Mouse (Mus musculus) cortical plate, adult 2 months (tissue): ENCODE data around the gene Irf2. TPM values are rescaled to one million over a fixed set of nuclear protein-coding genes. Genes with fewer than 3 reads are reported as not detected.

ENCODE experiments used
- H3K27ac ChIP-seq: fragments of 200-500 bp; 2 replicates; pipeline ENCODE4 v1.5.1; 2012; ENCODE audit warnings: low read length, control low read depth, inconsistent platforms; ENCODE audit not compliant: insufficient read depth
- H3K4me1 ChIP-seq: fragments of 200-500 bp; 2 replicates; pipeline ENCODE4 v1.6.1; 2011; ENCODE audit warnings: low read length; ENCODE audit not compliant: control insufficient read depth, insufficient read depth
- H3K4me3 ChIP-seq: fragments of 200-500 bp; 2 replicates; pipeline ENCODE4 v1.5.1; 2011; ENCODE audit warnings: mild to moderate bottlenecking, low read length, control low read depth; ENCODE audit not compliant: insufficient read depth
- CTCF ChIP-seq: fragments of 200-500 bp; IDR thresholded peaks from 2 replicates; pipeline ENCODE4 v1.5.1; 2011; ENCODE audit warnings: mild to moderate bottlenecking, control low read depth, low read length; ENCODE audit not compliant: insufficient read depth; ENCODE audit errors: extremely low read depth
- POLR2A ChIP-seq: fragments of 200-500 bp; IDR thresholded peaks from 2 replicates; pipeline ENCODE4 v1.6.1; 2011; ENCODE audit warnings: mild to moderate bottlenecking, low read length, control low read depth; ENCODE audit not compliant: insufficient read depth; ENCODE audit errors: extremely low read depth
- polyA plus RNA-seq: library from polyadenylated mRNA; depleted of rRNA; stranded (reverse); fragments of >200 nt; gene quantifications from 2 replicates; pipeline ENCODE4 v1.2.3, GENCODE M21; 2012

Gene Irf2
- polyA plus RNA-seq, 1 experiment, result 27.1 TPM

DNA sequence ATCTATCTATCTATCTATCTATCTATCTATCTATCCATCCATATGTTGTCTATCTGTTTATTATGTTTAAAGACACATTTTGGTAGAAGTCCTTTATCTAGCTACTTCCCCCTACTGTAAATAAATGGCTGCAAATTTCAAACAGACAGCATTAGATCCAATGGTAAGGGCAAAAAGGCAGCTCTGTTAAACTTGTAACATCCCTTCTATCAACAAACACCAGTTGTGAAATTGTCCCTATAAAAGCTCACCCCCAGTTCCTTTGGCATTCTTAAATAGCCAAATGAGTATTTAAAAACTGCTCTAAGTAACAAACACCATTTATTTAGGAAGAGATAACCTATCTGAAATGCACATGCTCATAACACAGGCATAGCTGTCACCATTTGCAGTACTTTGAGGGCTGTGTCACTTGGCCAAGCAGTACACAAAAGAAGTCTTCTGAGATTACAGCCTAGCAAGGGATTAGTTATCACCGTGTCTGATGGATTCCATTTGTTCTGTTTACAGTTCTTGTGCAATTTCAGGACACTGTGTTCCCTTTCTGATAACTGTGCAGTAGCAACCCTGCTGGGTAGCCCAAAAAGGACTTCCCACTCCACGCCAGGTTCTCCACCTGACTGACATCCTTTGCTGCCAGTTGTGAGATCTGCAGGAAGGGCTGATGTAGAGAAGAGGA is 136.2 kb downstream of the Irf2 start:
- H3K4me3 ChIP-seq, result no peak overlapping the region
- H3K27ac ChIP-seq, result no peak overlapping the region
- no peaks in the 10 kb centered on the region for H3K4me1 ChIP-seq
- TF ChIP-seq POLR2A (no peak), CTCF (no peak)

DNA sequence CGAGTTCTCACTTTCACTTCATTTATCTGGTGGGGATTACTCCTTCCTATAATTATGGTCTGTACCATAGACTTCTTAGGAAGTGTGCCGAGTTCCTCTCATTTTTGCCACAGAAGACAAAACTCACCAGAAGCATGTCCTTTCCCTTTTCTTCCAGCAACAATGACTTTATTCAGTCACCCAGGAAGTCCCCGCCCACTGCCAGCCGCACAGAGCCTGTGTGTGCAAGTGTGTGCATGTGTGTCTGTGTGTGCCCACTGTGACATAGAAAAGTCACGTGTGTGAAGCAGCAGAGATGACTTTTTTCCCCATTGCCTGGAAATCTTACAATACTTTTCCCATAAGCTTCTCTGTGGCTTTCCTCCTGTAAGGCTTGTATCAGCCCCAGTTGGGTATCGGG is 141.8 kb downstream of the Irf2 start:
- Histone ChIP-seq H3K4me1 (no peaks in the 10 kb centered on the region), H3K4me3 (no peak overlapping the region), H3K27ac (no peak overlapping the region)
- TF ChIP-seq POLR2A (no peak), CTCF (no peak)

DNA sequence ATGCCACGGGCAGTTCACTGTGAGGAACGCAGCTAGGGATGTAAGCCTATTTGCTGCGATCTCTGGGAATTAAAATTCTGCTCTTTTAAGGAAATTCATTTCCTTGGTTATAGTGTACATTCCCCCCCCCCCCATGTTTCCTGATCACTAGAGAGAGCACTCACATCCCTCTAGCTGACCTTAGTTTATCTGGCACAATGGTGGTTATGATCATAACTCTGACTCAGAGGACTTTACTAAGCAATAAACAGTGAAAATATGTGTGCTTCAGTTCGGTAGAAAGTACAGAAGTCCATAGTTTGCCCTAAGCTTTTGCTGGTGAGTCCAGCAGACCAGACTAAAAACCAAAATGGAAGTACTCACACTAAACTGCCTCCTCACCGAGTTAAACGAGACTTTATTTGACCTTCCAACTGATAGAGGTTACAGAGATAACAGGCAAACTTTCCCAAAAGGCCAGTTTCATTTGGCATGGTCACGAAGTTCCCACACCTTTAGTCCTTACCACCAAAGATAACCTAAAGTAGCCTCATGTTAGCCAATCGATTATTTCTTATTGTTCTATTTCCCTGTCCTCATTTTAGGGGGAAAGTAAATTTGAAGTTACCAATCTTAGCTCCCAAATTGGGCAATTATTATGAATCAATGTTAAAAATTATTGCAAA is 142.4 kb downstream of the Irf2 start:
- H3K4me3 ChIP-seq, result no peak overlapping the region
- no peak for TF ChIP-seq CTCF
- no peak for TF ChIP-seq POLR2A
- no peaks in the 10 kb centered on the region for H3K4me1 ChIP-seq
- H3K27ac ChIP-seq, result no peak overlapping the region

DNA sequence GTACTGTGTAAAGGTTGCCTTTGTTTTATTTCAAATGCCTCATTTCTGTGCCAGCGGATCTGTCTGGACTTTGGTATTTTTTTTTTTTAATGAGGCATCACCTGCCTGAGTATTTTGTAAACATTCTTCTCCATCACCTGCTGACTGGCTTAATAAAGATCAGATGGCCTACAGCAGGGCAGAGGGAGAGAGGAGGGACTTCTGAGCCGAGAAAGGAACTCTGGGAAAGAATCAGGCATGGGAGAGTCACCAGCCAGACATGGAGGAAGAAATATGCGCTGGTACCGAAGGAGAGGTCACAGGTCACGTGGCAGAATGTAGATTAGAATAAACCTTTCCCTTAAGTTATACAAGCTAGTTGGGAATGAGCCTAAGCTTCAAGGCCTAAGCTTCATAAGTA is 143.2 kb downstream of the Irf2 start:
- H3K27ac ChIP-seq, result no peak overlapping the region
- H3K4me3 ChIP-seq, result no peak overlapping the region
- TF ChIP-seq POLR2A (no peak), CTCF (no peak)
- H3K4me1 ChIP-seq, result no peaks in the 10 kb centered on the region

DNA sequence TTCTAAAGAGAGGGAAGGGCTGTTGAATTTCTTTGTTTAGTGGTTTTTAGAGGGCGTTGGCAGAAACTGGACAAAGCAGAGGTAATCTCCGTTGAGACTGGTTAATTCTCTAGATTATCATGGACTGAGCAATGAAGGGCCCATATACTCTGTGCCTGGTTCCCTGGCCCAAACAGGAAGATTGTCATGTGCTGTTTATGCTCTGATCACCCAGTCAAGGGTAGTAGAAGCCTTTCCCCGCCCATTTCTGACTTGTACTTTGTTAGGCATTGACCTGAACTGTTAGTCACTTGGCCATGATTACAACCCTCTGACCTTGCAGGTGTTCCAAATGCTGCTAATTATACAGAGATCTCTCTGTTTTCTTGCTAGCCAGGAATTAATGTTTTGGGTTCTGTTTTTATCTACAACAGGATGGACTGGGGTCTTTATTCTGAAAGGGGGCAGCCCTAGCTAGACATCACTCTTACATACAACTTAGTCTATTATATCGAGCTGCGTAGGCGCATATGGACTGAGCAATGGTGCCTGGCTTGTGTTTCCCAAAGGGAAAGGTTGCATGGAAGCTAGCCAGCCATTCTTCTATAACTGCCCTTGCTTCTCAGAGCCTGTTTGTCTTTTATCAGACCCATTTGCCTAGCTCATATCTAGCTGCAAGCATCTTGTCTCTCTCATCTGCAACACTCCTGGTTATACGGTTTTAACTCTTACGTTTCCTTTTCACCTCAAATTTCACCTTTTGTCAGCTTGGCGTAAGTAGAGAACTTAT is 143.9 kb downstream of the Irf2 start:
- Histone ChIP-seq H3K27ac (no peak overlapping the region), H3K4me1 (no peaks in the 10 kb centered on the region; the same call in 1 of the 2 replicates), H3K4me3 (no peak overlapping the region)
- TF ChIP-seq POLR2A, result no peak
- TF ChIP-seq CTCF, result no peak

DNA sequence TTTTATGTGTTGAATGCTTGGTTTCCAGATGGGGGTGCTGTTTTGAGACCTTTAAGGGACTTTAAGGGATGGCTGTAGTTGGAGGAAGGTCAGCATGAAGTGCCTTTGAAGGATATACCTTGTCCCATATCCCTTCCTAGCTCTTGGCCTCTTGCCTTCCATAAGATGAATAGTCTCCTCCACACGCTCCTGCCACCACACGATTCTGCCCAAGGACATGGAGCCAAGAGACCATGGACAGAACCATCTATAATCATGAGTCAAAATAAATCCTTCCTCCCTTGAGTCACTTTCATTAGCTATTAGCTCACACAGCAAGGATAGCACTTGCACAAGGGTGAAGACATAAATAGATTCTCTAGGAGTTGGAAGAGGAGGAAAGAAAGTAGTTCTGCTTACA is 146.3 kb downstream of the Irf2 start:
- no peak overlapping the region for H3K27ac ChIP-seq
- H3K4me3 ChIP-seq, result no peak overlapping the region
- TF ChIP-seq CTCF, result no peak
- no peak for TF ChIP-seq POLR2A
- no peaks in the 10 kb centered on the region; the same call in 1 of the 2 replicates for H3K4me1 ChIP-seq

DNA sequence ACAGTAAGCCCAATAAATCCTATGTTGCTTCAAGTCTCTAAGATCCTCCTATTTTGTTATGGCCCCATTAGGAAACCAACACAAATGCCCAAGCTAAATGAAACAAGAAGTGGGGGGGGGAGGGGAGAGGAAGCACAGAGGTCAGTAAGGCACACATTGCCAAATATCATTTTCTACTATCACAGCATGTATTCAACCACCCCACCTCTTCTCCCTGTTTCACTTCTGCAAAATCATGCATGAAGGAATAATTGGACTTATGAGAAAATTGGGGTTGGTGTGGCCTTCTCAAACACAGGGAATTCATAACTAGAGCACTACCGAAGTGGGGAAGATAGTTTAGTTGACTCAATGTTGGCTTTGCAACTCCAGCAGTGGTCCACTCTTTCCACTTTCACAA is 146.7 kb downstream of the Irf2 start:
- TF ChIP-seq POLR2A (no peak), CTCF (no peak)
- Histone ChIP-seq H3K4me3 (no peak overlapping the region), H3K4me1 (no peaks in the 10 kb centered on the region; the same call in 1 of the 2 replicates), H3K27ac (no peak overlapping the region)

DNA sequence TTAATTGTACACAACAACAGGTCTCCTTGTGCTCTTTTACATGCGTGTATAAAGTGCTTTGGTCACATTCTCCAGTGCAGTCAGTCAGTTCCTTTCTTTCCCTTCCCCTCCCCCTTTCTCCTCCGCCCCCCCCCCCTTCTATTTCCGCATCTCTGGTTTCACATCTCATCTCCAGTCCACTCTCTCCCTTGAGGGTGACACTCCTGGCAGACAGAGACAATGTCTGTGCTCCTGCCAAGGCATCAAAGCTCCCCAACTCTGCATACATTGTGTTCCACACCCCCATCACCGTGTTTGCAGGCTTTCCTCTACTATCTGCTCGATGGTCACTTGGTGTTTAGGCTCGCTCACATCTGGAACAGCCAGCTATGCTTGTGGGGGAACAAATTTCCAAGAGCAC is 147.9 kb downstream of the Irf2 start:
- no peak overlapping the region for H3K27ac ChIP-seq
- no peak overlapping the region for H3K4me3 ChIP-seq
- H3K4me1 ChIP-seq, result no peaks in the 10 kb centered on the region; the same call in 1 of the 2 replicates
- no peak for TF ChIP-seq POLR2A
- no peak for TF ChIP-seq CTCF

DNA sequence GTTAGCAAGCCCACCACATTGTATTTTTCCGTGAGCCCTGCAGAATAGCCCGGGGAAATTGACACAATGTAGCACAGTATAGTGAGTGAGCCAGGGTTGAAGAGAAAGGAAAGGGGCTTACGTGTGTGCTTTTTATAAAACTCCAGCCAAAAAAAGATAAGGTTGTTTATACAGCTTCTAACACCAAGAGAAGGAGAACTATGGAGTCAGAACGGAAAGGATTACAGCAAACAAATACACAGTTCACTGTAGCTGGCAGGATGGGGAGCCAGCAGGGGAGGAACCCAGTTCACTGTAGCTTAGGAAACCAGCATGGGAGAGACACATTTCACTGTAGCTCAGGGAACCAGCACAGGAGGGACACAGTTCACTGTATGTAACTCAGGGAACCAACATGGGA is 149.0 kb downstream of the Irf2 start:
- Histone ChIP-seq H3K4me1 (peaks cover 1% of the 10 kb centered on the region; the same call in 1 of the 2 replicates), H3K4me3 (no peak overlapping the region), H3K27ac (no peak overlapping the region)
- TF ChIP-seq CTCF (no peak), POLR2A (no peak)

DNA sequence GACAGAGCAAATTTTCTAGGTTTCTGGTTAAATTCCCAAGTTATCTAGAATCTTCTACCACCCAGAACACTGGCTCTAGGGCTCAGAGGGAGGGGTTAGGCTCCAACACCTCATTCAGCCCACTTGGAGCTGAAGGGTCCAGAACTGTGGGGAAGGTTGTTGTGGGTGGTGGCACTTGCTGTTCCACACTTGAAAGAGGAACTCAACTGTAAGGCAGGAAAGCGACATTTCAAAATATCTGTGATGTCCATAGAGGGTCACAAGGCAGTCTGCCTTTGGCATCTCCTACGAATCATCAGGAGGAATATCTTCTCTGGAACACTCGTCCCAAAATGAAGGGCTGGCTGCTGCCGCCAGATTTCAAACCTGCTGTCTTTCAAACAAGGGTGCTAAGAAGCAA is 150.7 kb downstream of the Irf2 start:
- no peak for TF ChIP-seq CTCF
- H3K4me1 ChIP-seq, result peaks cover 1% of the 10 kb centered on the region; the same call in 1 of the 2 replicates
- H3K4me3 ChIP-seq, result no peak overlapping the region
- no peak overlapping the region for H3K27ac ChIP-seq
